Mouse (Mus musculus) lung, postnatal 0 days (tissue): Measurements from ENCODE around the gene Nmur1.
A peak's percentile ranks its signal among the peaks of the same experiment; 100 is the strongest.

Source experiments
- CTCF ChIP-seq: IDR thresholded peaks from 2 replicates; pipeline ENCODE4 v1.5.1; 2016; ENCODE audit warnings: antibody characterized with exemption, mild to moderate bottlenecking
- EP300 ChIP-seq: IDR thresholded peaks from 2 replicates; pipeline ENCODE4 v1.6.1; 2016; ENCODE audit warnings: antibody characterized with exemption, mild to moderate bottlenecking, control low read depth

DNA sequence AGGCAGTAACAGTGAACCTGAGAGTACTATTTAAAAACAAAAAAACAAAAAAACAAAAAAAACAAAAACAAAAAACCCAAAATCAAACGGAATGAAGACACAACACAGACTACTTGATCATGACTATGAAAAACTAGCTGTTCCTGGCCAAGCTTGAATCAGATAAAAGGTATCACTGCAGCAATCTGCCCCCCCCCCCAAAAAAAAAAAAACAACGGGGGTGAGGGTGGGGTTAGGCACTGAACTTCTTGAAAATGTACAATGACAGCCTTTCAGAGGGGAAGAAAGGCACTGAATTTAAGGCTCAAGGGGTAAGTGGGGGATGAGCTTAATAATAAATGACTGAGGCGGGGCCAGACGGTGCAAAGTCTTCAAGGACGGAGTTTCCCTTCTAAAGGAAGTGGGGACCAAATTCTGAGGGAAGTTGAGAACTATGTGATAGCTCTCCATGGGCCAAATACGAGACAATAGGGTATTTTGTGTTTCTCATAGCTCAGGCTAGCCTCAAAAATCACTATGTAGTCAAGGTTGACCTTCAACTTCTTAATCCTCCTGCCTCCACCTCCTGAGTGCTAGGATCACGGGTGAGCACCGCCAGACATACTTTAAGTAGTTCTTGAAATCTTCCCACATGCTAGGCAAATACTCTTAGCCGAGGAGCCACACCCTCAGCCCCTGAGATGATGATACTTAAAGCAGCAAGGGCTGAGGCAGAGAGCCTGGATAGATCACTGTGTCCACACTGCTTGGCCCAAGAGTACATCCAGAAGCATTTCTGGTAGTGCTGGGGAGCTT lies 11.4 kb upstream of the Nmur1 start:
- TF ChIP-seq CTCF (no peak), EP300 (peak; percentile 57; the same call in 1 of the 2 replicates)
